Mouse (Mus musculus) hindlimb bud, embryonic 11.5 days (tissue): Measurements from ENCODE around the gene Nek1.

Source experiments
- DNase-seq: peaks from one replicate; pipeline ENCODE4 v3.0.0-alpha.2; 2012; ENCODE audit warnings: low read depth, low spot score; ENCODE audit errors: extremely low spot score

Gene Nek1

GRCm38 (mm10) chr8:61150596-61150995 lies 157.6 kb downstream of the Nek1 start:
- no peak for DNase-seq

- no peak for DNase-seq
These were observed 163.4 kb downstream of the Nek1 start for GRCm38 (mm10) chr8:61156406-61156805.

- DNase-seq, result no peak
These were observed 165.5 kb downstream of the Nek1 start for GRCm38 (mm10) chr8:61158540-61158939.

- no peak for DNase-seq
These were observed 168.6 kb downstream of the Nek1 start for GRCm38 (mm10) chr8:61161461-61162185.

- no peak for DNase-seq
These were observed 169.2 kb downstream of the Nek1 start for GRCm38 (mm10) chr8:61162186-61162566.

- DNase-seq, result no peak
These were observed 178.6 kb downstream of the Nek1 start for GRCm38 (mm10) chr8:61171546-61171945.

- no peak for DNase-seq
These were observed 181.0 kb downstream of the Nek1 start for GRCm38 (mm10) chr8:61173921-61174492.

GRCm38 (mm10) chr8:61175876-61176275 lies 182.9 kb downstream of the Nek1 start:
- no peak for DNase-seq

GRCm38 (mm10) chr8:61177680-61178593 lies 184.9 kb downstream of the Nek1 start:
- no peak for DNase-seq

GRCm38 (mm10) chr8:61178594-61179140 lies 185.7 kb downstream of the Nek1 start:
- DNase-seq, result no peak
